8 mouse cellular contexts compared by ENCODE assay signal in genomic region chr6:125009129-125009180, GRCm38 (mm10). TPM values are rescaled to one million over a fixed set of nuclear protein-coding genes. Genes with fewer than 3 reads are reported as not detected.
A peak's percentile ranks its signal among the peaks of the same experiment; 100 is the strongest.
DNase-seq lines count a peak whose midpoint lies in the region; ATAC-seq lines count a peak whose summit lies in the region.

TSS of gene Zfp384 (plus strand) at chr6:125009145.

- H3K9me3 ChIP-seq in embryonic facial prominence, embryonic 11.5 days (replicated peaks; ENCODE audit: control insufficient read depth, low read length), result no peaks in the 10 kb centered on the region
- H3K9me3 ChIP-seq in heart, embryonic 15.5 days (replicated peaks), result no peaks in the 10 kb centered on the region
- no peaks in the 10 kb centered on the region for H3K9me3 ChIP-seq in neural tube, embryonic 14.5 days (ENCODE audit: control insufficient read depth, low read length)

- peak within 1 kb of the TSS; percentile 76 for H3K4me3 ChIP-seq in embryonic facial prominence, embryonic 11.5 days (ENCODE audit: low read depth, low read length)
- H3K4me3 ChIP-seq in heart, embryonic 15.5 days, result peak within 1 kb of the TSS; percentile 59
- H3K4me3 ChIP-seq in neural tube, embryonic 14.5 days (ENCODE audit: low read depth, low read length), result peak within 1 kb of the TSS; percentile 68

- no peaks in the 10 kb centered on the region for H3K27me3 ChIP-seq in embryonic facial prominence, embryonic 11.5 days (ENCODE audit: control insufficient read depth, insufficient read depth, low read length)
- H3K27me3 ChIP-seq in heart, embryonic 15.5 days, result no peaks in the 10 kb centered on the region
- no peaks in the 10 kb centered on the region for H3K27me3 ChIP-seq in neural tube, embryonic 14.5 days (ENCODE audit: control insufficient read depth, insufficient read depth, low read length)

- no peaks in the 10 kb centered on the region; the same call in 1 of the 2 replicates for H3K4me1 ChIP-seq in embryonic facial prominence, embryonic 11.5 days (ENCODE audit: control insufficient read depth, insufficient read depth, low read length)
- H3K4me1 ChIP-seq in heart, embryonic 15.5 days (replicated peaks), result peaks cover 39% of the 10 kb centered on the region
- peaks cover 30% of the 10 kb centered on the region for H3K4me1 ChIP-seq in neural tube, embryonic 14.5 days (ENCODE audit: control insufficient read depth, insufficient read depth, low read length)

- no peak for DNase-seq in left cerebral cortex, adult 18-20 months (ENCODE audit: low spot score in 2 of 2)
- no peak for DNase-seq in left cerebral cortex, adult 11 months (ENCODE audit: low spot score)
- DNase-seq in embryonic facial prominence, embryonic 11.5 days (ENCODE audit: low spot score), result no peak
- no peak for DNase-seq in left cerebral cortex, postnatal 4 days
- no peak for DNase-seq in Muller cell, postnatal 12 days (ENCODE audit: inconsistent ontology term)
- DNase-seq in ovary, postnatal 14 days (ENCODE audit: low spot score), result no peak

- intact Hi-C loops in left cerebral cortex, postnatal 4 days (cut with DNase I), result no loop called here

- H3K27ac ChIP-seq in embryonic facial prominence, embryonic 11.5 days (replicated peaks; ENCODE audit: low read depth, low read length), result peak within 1 kb of the TSS; percentile 97
- H3K27ac ChIP-seq in heart, embryonic 15.5 days, result peak within 1 kb of the TSS; percentile 95
- peak within 1 kb of the TSS; percentile 98 for H3K27ac ChIP-seq in neural tube, embryonic 14.5 days (ENCODE audit: low read depth, low read length)

- H3K9ac ChIP-seq in embryonic facial prominence, embryonic 11.5 days (replicated peaks; ENCODE audit: low read length), result peak within 1 kb of the TSS; percentile 95
- H3K9ac ChIP-seq in heart, embryonic 15.5 days, result peak within 1 kb of the TSS; percentile 75
- H3K9ac ChIP-seq in neural tube, embryonic 14.5 days (replicated peaks; ENCODE audit: low read depth, low read length), result peak within 1 kb of the TSS; percentile 94

- H3K36me3 ChIP-seq in embryonic facial prominence, embryonic 11.5 days (replicated peaks; ENCODE audit: control insufficient read depth, insufficient read depth, low read depth, low read length), result no peaks in the 10 kb centered on the region; the same call in none of the 2 replicates
- H3K36me3 ChIP-seq in heart, embryonic 15.5 days, result peaks cover 15% of the 10 kb centered on the region; the same call in 1 of the 2 replicates
- H3K36me3 ChIP-seq in neural tube, embryonic 14.5 days (ENCODE audit: control insufficient read depth, insufficient read depth, low read length), result peaks cover 17% of the 10 kb centered on the region

- 0% methylated on average over 3 of the region's 3 CpGs for WGBS in embryonic facial prominence, embryonic 11.5 days
- WGBS in heart, embryonic 15.5 days, result 0% methylated on average over 1 of the region's 3 CpGs
- 0% methylated on average over 3 of the region's 3 CpGs for WGBS in neural tube, embryonic 14.5 days

- peak within 1 kb of the TSS; percentile 70 for H3K4me2 ChIP-seq in embryonic facial prominence, embryonic 11.5 days (ENCODE audit: low read depth, low read length)
- peak within 1 kb of the TSS; percentile 77 for H3K4me2 ChIP-seq in heart, embryonic 15.5 days
- peak within 1 kb of the TSS; percentile 95 for H3K4me2 ChIP-seq in neural tube, embryonic 14.5 days (ENCODE audit: low read depth, low read length)

- ATAC-seq in embryonic facial prominence, embryonic 11.5 days (replicated peaks; ENCODE audit: insufficient number of reproducible peaks, low FRiP score, low TSS enrichment, low read depth), result no peak
- ATAC-seq in heart, embryonic 15.5 days (replicated peaks; ENCODE audit: insufficient number of reproducible peaks, insufficient read depth, low FRiP score, low read depth), result no peak
- ATAC-seq in neural tube, embryonic 14.5 days (ENCODE audit: low read depth), result no peak

RNA-seq across cellular contexts. Expression of gene Zfp384, which starts in this region (rescaled TPM):
- 10 to 100 TPM; 45.9 to 47.6 TPM for total RNA-seq in left cerebral cortex, adult 18-20 months (2021)
- polyA plus RNA-seq in embryonic facial prominence, embryonic 11.5 days (2014; fragmentation: Nextera tagmentation; extraction: Ambion mirVana), result 7.7 and 10.6 TPM in 2 replicates
- 9.0 and 12.4 TPM in 2 replicates for polyA plus RNA-seq in heart, embryonic 15.5 days (2015; fragmentation: Nextera tagmentation; extraction: Ambion mirVana)
- total RNA-seq in left cerebral cortex, postnatal 4 days (2021), result 10 to 100 TPM; 51.8 to 56.1 TPM
- 12.3 and 16.5 TPM in 2 replicates for polyA plus RNA-seq in neural tube, embryonic 14.5 days (2014; fragmentation: Nextera tagmentation; extraction: Ambion mirVana)
